Mouse (Mus musculus): Measurements from ENCODE around the gene Ucp2. TPM values are rescaled to one million over a fixed set of nuclear protein-coding genes. Genes with fewer than 3 reads are reported as not detected.
A peak's percentile ranks its signal among the peaks of the same experiment; 100 is the strongest.

Ucp2 gene
- polyA plus RNA-seq, 1 experiment from 2014 or later, result 934 TPM

DNA sequence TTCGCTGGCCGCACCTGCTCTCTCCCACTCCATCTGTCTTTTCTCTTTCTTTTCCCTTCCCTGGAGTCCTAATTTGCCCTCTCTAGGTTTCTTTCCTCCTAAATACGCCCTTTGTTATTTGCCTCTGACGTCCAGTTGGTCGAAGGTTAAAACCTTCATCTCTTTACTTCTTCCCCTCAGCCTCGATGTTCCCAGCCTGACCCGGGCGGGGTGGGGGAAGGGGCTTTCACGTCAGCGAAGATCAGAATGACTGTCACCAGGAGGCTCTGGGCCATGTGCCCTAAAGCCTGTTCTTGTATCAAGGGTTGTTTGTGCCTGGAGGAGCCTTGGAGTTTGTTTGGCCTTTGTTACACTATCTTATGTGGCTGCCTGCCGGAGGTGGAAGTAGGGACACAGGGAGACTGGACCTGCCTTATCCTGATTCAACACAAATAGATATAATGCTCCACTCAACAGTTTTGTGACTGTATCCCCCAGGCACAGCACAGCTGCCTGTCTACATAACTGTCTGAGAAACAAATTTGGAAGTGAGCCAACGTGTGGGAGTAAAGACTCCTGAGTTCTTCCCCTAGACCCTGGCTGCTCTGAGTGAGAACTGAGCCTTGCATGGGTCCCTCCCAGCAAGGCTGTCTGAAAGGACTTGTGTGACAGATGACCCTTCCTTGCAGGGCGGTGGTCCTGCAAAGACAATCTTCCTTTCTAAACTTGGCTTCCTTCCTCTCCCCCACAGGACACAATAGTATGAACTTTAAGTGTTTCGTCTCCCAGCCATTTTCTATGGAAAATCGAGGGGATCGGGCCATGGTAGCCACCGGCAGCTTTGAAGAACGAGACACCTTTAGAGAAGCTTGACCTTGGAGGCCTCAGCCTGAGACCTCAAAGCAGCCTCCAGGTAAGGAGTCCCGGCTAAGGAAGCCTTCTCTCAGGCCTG, 612 bp downstream of the Ucp2 start:
- Histone ChIP-seq H3K36me3 (ENCODE audit: inconsistent target) (peaks cover 24% of the 10 kb centered on the region), H3K27ac (peak overlapping the region; percentile 93), H3K4me3 (ENCODE audit: inconsistent target) (peak overlapping the region; percentile 95), H3K79me2 (ENCODE audit: inconsistent target) (peaks cover 44% of the 10 kb centered on the region)
- 11% methylated on average over 19 of the region's 19 CpGs for WGBS (ENCODE audit: missing documents)

DNA sequence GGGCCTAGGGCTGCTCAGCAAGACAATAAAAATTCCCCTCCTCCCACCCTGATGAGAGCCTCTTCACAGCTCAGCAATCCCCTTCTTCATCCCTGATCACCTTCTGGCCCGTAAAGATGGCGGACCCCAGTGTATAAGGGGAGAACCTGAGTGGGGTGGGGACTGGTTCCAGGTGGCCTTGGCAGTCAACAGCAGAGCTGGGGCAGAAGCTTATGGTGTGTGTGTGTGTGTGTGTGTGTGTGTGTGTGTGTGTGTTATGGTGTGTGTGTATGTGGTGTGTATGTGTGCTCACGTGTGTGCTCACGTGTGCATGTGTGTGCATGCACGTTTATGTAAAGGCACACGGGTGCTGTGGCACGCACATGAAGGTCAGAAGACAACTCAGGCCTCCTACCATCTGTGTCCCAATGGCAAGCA, 1.3 kb downstream of the Ucp2 start:
- peaks cover 44% of the 10 kb centered on the region for H3K79me2 ChIP-seq (ENCODE audit: inconsistent target)
- H3K36me3 ChIP-seq (ENCODE audit: inconsistent target), result peaks cover 31% of the 10 kb centered on the region
- H3K4me3 ChIP-seq (ENCODE audit: inconsistent target), result peak overlapping the region; percentile 95
- peak overlapping the region; percentile 93 for H3K27ac ChIP-seq
- WGBS (ENCODE audit: missing documents), result 37% methylated on average over 7 of the region's 7 CpGs

DNA sequence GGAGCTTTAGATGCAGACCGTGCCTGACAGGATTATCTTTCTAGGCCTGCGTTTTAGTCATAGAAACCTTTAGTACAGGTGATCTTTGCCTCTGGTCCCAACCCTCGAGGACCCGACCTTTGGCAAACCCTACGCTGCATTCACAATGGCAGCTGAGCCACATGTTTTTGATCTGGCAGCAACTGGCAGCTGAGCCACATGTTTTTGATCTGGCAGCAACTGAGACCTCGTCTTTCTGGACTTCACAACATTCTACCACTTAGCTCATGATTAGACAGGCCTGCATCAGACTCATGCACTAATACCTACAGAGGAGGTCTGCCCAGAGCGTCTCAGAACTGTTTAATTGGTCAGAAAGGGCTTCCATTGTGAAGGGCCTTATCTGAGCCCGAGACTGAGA, 1.9 kb downstream of the Ucp2 start:
- peaks cover 36% of the 10 kb centered on the region for H3K36me3 ChIP-seq (ENCODE audit: inconsistent target)
- peak overlapping the region; percentile 93 for H3K27ac ChIP-seq
- H3K79me2 ChIP-seq (ENCODE audit: inconsistent target), result peaks cover 44% of the 10 kb centered on the region
- peak overlapping the region; percentile 95 for H3K4me3 ChIP-seq (ENCODE audit: inconsistent target)
- 31% methylated on average over 8 of the region's 8 CpGs for WGBS (ENCODE audit: missing documents)

DNA sequence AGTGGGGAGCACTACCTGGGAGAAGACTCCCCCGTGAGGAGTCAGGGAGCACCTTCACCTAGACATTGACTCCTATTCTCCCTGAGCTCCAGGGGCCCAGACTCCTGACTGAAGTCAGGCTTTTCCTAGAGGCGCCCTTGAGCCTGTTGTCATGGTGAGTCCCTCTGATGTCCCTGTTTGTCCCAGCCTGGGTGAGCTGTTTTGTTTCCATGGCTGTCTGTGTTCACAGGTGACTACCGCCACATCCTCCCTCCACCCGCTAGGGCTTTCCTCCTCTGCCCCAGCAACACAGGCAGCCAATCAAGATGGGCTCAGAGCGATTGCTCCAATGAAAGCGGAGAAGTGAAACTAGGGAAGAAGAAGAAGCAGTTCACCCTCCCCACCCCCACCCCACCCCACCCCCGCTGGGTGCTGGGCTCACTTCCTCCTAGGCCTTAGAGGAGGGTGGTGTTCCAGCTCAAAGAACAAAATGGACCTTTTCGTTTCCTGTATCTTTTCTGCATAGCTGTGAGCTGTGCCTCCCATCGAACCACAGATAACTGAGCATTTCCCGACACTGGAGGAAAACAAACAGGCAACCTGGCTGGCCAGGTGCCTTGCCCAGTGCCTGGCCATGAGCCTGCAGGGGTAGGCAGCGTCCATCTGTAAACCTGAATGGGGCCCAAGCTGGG, 2.6 kb downstream of the Ucp2 start:
- peak overlapping the region; percentile 93 for H3K27ac ChIP-seq
- H3K36me3 ChIP-seq (ENCODE audit: inconsistent target), result peaks cover 36% of the 10 kb centered on the region
- H3K4me3 ChIP-seq (ENCODE audit: inconsistent target), result peak overlapping the region; percentile 95
- 1% methylated on average over 10 of the region's 11 CpGs for WGBS (ENCODE audit: missing documents)
- peaks cover 44% of the 10 kb centered on the region for H3K79me2 ChIP-seq (ENCODE audit: inconsistent target)

DNA sequence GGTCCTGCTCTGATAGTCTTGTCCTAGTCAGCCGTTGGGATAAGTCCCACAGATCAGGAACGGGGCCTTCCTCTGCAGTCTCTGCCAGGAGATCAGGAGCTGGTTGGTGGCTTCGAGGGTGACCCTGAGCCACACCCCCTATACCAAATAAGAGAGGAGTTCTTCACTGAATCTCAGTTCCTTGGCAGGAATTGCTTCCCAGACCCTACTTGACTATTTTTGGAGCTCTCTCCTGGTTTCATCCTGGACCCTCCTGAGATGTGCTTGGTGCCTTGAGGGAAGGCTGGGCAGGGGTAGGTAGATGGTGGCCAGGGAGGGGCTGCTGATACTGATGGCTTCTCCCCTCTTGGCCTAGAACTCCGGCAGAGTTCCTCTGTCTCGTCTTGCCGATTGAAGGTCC, 3.2 kb downstream of the Ucp2 start:
- H3K27ac ChIP-seq, result peak overlapping the region; percentile 93
- WGBS (ENCODE audit: missing documents), result 33% methylated on average over 4 of the region's 6 CpGs
- peaks cover 44% of the 10 kb centered on the region for H3K79me2 ChIP-seq (ENCODE audit: inconsistent target)
- H3K36me3 ChIP-seq (ENCODE audit: inconsistent target), result peaks cover 36% of the 10 kb centered on the region
- H3K4me3 ChIP-seq (ENCODE audit: inconsistent target), result peak overlapping the region; percentile 28

DNA sequence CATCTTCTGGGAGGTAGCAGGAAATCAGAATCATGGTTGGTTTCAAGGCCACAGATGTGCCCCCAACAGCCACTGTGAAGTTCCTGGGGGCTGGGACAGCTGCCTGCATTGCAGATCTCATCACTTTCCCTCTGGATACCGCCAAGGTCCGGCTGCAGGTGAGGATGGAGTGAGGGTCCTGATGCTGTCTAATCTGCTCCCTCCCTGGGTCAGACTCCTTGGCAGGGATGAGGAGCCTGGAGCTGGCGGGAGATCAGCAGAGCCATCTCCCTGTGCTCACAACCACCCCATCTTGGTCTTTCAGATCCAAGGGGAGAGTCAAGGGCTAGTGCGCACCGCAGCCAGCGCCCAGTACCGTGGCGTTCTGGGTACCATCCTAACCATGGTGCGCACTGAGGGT, 3.7 kb downstream of the Ucp2 start:
- Histone ChIP-seq H3K4me3 (ENCODE audit: inconsistent target) (no peak overlapping the region), H3K27ac (peak overlapping the region; percentile 93), H3K79me2 (ENCODE audit: inconsistent target) (peaks cover 44% of the 10 kb centered on the region), H3K36me3 (ENCODE audit: inconsistent target) (peaks cover 36% of the 10 kb centered on the region)
- 96% methylated on average over 7 of the region's 9 CpGs for WGBS (ENCODE audit: missing documents)

DNA sequence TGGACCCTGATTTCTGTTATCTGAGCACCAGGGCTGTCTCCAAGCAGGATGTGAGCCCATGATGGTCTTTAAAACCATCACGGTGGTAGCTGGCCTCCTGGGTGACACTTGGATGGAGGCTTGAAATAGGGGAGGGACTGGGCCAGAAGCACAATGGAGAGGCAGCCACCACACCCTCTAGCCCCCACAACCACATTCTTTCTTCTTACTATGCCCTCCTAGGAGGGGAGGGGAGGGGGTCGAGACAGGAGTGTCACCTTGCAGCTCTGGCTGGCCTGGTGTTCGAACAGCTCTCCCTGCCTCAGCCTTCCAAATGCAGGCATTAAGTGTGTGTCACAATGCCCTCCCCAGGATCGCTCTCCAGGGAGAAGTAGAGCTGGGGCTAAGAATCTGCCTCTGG, 4.3 kb downstream of the Ucp2 start:
- Histone ChIP-seq H3K27ac (no peak overlapping the region), H3K36me3 (ENCODE audit: inconsistent target) (peaks cover 36% of the 10 kb centered on the region), H3K79me2 (ENCODE audit: inconsistent target) (peaks cover 44% of the 10 kb centered on the region), H3K4me3 (ENCODE audit: inconsistent target) (no peak overlapping the region)
- WGBS (ENCODE audit: missing documents), result 87% methylated on average over 2 of the region's 4 CpGs

DNA sequence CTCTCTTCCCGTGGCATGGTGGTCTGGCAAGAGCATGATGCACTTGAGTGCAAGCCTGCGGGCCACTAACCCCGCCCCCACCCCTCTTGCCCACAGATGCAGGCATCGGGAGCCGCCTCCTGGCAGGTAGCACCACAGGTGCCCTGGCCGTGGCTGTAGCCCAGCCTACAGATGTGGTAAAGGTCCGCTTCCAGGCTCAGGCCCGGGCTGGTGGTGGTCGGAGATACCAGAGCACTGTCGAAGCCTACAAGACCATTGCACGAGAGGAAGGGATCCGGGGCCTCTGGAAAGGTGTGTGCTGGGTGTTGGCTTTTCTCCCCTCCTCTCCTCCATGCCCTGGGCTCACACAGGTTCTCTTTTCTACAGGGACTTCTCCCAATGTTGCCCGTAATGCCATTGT, 4.8 kb downstream of the Ucp2 start:
- peaks cover 36% of the 10 kb centered on the region for H3K36me3 ChIP-seq (ENCODE audit: inconsistent target)
- no peak overlapping the region for H3K27ac ChIP-seq
- no peak overlapping the region for H3K4me3 ChIP-seq (ENCODE audit: inconsistent target)
- H3K79me2 ChIP-seq (ENCODE audit: inconsistent target), result peaks cover 44% of the 10 kb centered on the region
- WGBS (ENCODE audit: missing documents), result 89% methylated on average over 12 of the region's 13 CpGs

DNA sequence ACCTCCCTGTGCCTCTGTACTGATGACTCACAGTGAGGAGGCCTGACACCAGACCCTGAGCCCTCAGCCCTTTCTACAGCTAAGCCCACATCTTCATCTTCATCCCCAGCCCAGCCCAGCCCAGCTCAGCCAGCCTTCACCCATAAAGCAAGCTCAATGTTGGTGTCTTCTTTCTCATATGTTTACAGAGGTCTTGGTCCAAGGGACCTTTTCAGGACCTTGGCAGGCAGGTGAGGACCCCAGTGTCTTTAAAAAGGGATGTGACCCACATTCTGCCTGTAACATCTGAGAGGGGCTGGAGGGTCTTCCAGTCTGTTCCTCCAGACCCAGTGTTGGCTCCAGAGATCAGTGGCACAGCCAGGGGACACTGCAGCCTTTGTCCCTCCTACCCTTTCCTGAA, 6.3 kb downstream of the Ucp2 start:
- peaks cover 36% of the 10 kb centered on the region for H3K36me3 ChIP-seq (ENCODE audit: inconsistent target)
- H3K27ac ChIP-seq, result no peak overlapping the region
- peaks cover 31% of the 10 kb centered on the region for H3K79me2 ChIP-seq (ENCODE audit: inconsistent target)
- H3K4me3 ChIP-seq (ENCODE audit: inconsistent target), result no peak overlapping the region

DNA sequence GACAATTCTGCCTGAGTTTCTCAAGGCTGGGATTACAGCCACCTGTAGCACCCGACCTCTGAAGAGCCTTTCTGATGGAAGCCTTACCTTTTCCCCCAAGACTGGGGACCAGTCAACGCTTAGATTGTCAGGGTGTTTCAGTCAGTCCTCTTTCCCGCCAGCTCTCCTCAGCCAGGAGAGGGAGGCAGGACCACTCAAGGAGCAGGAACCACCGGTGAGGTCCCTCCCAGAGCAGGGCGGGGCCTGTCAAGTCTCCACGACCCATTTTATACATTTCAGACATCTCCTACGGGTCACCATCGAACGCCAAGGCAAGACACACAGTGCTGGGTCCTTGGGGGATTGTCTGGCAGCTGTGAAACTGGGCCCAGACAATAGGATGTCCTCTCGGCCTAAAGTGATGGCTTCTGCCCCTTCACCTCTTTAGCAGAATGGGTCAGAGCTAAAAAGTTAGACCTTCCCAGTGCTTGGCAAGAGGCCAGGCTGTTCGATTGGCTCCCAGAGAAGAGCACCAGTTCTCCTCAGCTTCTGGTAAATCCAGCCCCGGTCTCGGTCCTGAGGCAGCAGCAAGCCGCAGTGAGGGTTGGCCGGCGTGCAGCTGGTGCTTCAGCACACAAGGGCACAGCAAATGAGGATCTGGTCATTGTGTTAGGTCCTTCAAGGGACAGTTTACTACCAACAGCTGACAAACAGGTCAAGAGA, 7.3 kb downstream of the Ucp2 start:
- peaks cover 36% of the 10 kb centered on the region for H3K36me3 ChIP-seq (ENCODE audit: inconsistent target)
- H3K27ac ChIP-seq, result no peak overlapping the region
- H3K4me3 ChIP-seq (ENCODE audit: inconsistent target), result no peak overlapping the region
- 86% methylated on average over 16 of the region's 16 CpGs for WGBS (ENCODE audit: missing documents)
- peaks cover 21% of the 10 kb centered on the region for H3K79me2 ChIP-seq (ENCODE audit: inconsistent target)

DNA sequence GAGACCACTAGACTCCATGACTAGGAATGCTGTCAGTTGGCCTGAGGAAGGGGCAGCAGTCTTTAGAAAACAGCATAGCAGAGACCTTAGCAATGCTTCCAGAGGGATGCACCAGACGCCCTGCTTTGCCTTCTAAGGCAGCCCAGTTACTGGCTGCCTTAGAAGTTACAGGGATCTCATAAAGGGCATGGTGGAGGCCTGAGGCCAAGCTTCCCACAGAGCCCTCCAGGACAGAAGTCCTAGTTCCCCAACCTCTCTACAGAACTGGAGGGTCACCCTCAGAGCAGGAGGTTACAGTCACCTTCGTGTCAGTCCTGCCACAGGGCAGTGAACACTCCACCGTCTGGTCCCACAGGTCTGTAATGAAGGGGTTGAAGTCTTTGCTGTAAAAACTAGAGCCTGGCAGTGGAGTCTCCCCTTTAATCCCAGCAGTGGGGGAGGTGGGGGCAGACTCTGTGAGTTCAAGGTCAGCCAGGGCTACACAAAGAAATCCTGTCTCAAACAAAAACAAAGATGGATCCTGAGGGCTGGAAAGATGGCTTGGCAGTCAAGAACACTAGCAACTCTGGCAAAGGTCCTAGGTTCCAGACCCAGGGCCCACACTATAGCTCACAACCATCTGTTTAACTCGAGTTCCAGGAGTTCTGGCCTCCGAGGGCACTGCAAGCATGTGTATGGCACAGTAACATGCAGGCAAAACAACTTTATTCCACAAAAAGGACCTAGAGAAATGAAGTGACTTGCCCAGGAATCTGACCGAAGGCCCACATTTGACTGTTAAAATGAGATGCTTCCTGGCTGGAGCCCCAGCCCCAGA, 8.1 kb downstream of the Ucp2 start:
- WGBS (ENCODE audit: missing documents), result 78% methylated on average over 6 of the region's 6 CpGs
- peaks cover 15% of the 10 kb centered on the region for H3K79me2 ChIP-seq (ENCODE audit: inconsistent target)
- H3K36me3 ChIP-seq (ENCODE audit: inconsistent target), result peaks cover 36% of the 10 kb centered on the region
- no peak overlapping the region for H3K4me3 ChIP-seq (ENCODE audit: inconsistent target)
- no peak overlapping the region for H3K27ac ChIP-seq

DNA sequence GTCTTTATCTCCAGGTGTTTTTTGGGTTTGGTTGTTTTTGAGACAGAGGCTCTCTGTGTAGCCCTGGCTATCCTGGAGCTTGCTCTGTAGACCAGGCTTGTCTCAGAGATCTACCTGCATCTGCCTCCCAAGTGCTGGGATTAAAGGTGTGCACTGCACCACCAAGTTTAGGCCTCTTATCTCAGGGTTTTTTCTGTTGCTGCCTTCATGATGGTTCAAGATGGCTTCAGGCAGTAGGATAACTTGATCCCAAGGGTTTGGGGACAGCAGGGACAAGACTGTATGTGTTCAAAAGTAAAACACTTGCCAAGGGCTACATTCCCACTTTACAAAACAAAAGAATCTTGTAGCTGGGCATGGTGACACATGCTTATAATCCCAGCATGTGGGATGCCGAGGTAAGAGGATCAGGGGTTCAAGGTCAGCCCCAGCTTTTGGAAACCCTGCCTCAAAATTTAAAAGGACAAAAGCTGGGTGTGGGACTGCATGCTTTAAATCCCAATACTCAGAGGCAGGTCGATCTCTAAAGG, 8.8 kb downstream of the Ucp2 start:
- Histone ChIP-seq H3K4me3 (ENCODE audit: inconsistent target) (no peak overlapping the region), H3K36me3 (ENCODE audit: inconsistent target) (peaks cover 30% of the 10 kb centered on the region), H3K27ac (no peak overlapping the region), H3K79me2 (ENCODE audit: inconsistent target) (peaks cover 8% of the 10 kb centered on the region)
- 46% methylated on average over 2 of the region's 2 CpGs for WGBS (ENCODE audit: missing documents)

DNA sequence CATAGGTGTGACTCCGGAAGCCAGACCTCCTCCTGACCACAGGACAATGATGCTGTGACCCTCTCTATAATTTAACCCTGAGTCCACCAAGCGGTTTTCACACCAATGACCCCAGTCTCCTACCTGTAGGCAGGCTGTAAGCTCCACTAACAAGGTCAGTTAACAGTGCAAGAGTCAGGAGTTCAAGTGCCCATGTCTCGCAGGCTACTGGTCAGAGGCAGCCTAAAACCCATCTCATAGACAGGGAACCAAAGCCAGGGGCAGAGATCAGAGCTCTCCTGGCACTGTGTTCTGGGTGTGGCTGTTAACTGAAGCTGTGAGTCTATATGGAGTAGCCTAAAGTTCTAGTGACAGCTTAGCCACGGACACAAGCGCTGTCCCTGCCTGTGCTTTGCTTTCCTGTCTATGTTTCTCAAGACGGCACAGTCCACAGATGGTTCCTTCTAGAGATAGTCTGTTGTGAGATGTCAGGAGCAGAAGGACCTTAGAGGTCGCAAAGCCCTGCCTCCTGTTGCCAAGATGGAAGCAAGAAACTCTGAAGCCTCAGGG, 9.3 kb downstream of the Ucp2 start:
- Histone ChIP-seq H3K36me3 (ENCODE audit: inconsistent target) (peaks cover 25% of the 10 kb centered on the region), H3K27ac (0 out of 2 replicates have a peak overlapping the region, but pooled peaks have one; percentile 2), H3K4me3 (ENCODE audit: inconsistent target) (no peak overlapping the region), H3K79me2 (ENCODE audit: inconsistent target) (peaks cover 3% of the 10 kb centered on the region)
- WGBS (ENCODE audit: missing documents), result 39% methylated on average over 7 of the region's 7 CpGs
